Mouse (Mus musculus): ENCODE measurements around the gene Gle1.

- no peak for TF ChIP-seq TAL1 (IDR thresholded peaks at IDR 0.05; ENCODE audit: low read length)
- TF ChIP-seq GATA1 (IDR thresholded peaks at IDR 0.05; ENCODE audit: low read length): no peak
These were observed 37.9 kb upstream of the Gle1 start for GRCm38 (mm10) chr2:29897366-29897765.
